Mouse (Mus musculus): ENCODE data around the gene 1190002N15Rik. TPM values are rescaled to one million over a fixed set of nuclear protein-coding genes. Genes with fewer than 3 reads are reported as not detected.

The 1190002N15Rik gene
- polyA plus RNA-seq, 1 experiment: 8.9 TPM

DNA sequence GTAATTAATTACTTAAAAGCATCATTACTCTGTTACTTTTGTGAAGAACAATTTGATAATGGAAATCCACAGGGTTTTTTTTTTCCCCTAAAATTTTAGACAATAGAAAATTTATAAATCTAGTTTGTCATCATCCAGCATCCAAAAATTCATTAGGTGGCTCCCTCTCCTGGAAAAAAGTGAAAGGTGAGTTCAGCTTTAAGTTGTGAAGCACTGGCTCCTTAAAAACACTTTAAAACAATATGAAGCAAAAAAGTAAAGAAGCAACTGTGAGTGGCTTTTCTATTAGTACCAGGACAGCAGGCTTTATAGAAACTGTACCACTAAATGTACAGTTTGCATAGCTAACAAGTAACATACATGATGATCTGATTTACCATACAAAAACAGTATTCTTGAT, 3.1 kb downstream of the 1190002N15Rik start:
- H3K9me3 ChIP-seq (replicated peaks; ENCODE audit: control insufficient read depth, insufficient read depth, low read length, poor library complexity, severe bottlenecking): no peaks in the 10 kb centered on the region
- no peak overlapping the region for H3K27ac ChIP-seq (ENCODE audit: insufficient read depth, low read length)
- H3K4me1 ChIP-seq (ENCODE audit: control insufficient read depth, insufficient read depth, low read length): no peaks in the 10 kb centered on the region
- TF ChIP-seq CTCF (IDR thresholded peaks at IDR 0.05; ENCODE audit: low read depth, low read length): no peak
- TF ChIP-seq EP300 (IDR thresholded peaks at IDR 0.05; ENCODE audit: insufficient read depth, low read depth, low read length): no peak
- no peak for TF ChIP-seq POLR2A (IDR thresholded peaks at IDR 0.05; ENCODE audit: insufficient read depth, low read length)
- H3K9ac ChIP-seq (ENCODE audit: low read depth, poor library complexity, severe bottlenecking): no peak overlapping the region
- no peaks in the 10 kb centered on the region for H3K27me3 ChIP-seq (ENCODE audit: control insufficient read depth, insufficient read depth, low read length, poor library complexity, severe bottlenecking)
- H3K36me3 ChIP-seq (ENCODE audit: control insufficient read depth, insufficient read depth, low read length, poor library complexity, severe bottlenecking): no peaks in the 10 kb centered on the region
- H3K4me3 ChIP-seq (ENCODE audit: low read depth, low read length): no peak overlapping the region

DNA sequence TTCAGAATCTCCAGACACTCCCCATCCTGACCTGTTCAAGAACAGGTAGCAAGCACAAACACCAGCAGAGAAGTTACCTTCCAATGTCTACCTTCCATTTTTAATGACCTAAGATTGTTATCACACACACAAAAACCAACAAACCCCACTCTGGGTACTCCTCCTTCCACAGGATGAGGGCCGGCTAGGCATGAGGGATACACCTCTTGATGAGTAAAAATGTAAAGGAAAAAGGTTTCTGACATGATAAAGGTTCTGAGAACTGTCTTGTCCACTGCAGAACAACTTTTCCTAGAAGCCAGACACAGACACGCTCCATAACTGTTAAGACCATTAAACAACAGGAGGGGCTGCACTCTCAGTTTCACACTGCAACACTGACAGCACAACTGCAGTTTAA, 3.7 kb downstream of the 1190002N15Rik start:
- no peaks in the 10 kb centered on the region for H3K27me3 ChIP-seq (ENCODE audit: control insufficient read depth, insufficient read depth, low read length, poor library complexity, severe bottlenecking)
- H3K27ac ChIP-seq (ENCODE audit: insufficient read depth, low read length): no peak overlapping the region
- no peak overlapping the region for H3K4me3 ChIP-seq (ENCODE audit: low read depth, low read length)
- no peaks in the 10 kb centered on the region for H3K4me1 ChIP-seq (ENCODE audit: control insufficient read depth, insufficient read depth, low read length)
- TF ChIP-seq CTCF (IDR thresholded peaks at IDR 0.05; ENCODE audit: low read depth, low read length) (no peak), POLR2A (IDR thresholded peaks at IDR 0.05; ENCODE audit: insufficient read depth, low read length) (no peak), EP300 (IDR thresholded peaks at IDR 0.05; ENCODE audit: insufficient read depth, low read depth, low read length) (no peak)
- H3K9ac ChIP-seq (ENCODE audit: low read depth, poor library complexity, severe bottlenecking): no peak overlapping the region
- no peaks in the 10 kb centered on the region for H3K9me3 ChIP-seq (replicated peaks; ENCODE audit: control insufficient read depth, insufficient read depth, low read length, poor library complexity, severe bottlenecking)
- H3K36me3 ChIP-seq (ENCODE audit: control insufficient read depth, insufficient read depth, low read length, poor library complexity, severe bottlenecking): no peaks in the 10 kb centered on the region

- Histone ChIP-seq H3K9ac (ENCODE audit: low read depth, poor library complexity, severe bottlenecking) (no peak overlapping the region), H3K9me3 (replicated peaks; ENCODE audit: control insufficient read depth, insufficient read depth, low read length, poor library complexity, severe bottlenecking) (no peaks in the 10 kb centered on the region), H3K36me3 (ENCODE audit: control insufficient read depth, insufficient read depth, low read length, poor library complexity, severe bottlenecking) (no peaks in the 10 kb centered on the region), H3K4me3 (ENCODE audit: low read depth, low read length) (no peak overlapping the region), H3K4me1 (ENCODE audit: control insufficient read depth, insufficient read depth, low read length) (no peaks in the 10 kb centered on the region), H3K27ac (ENCODE audit: insufficient read depth, low read length) (no peak overlapping the region), H3K27me3 (ENCODE audit: control insufficient read depth, insufficient read depth, low read length, poor library complexity, severe bottlenecking) (no peaks in the 10 kb centered on the region)
- TF ChIP-seq CTCF (IDR thresholded peaks at IDR 0.05; ENCODE audit: low read depth, low read length) (no peak), EP300 (IDR thresholded peaks at IDR 0.05; ENCODE audit: insufficient read depth, low read depth, low read length) (no peak), POLR2A (IDR thresholded peaks at IDR 0.05; ENCODE audit: insufficient read depth, low read length) (no peak)
Measured at GRCm38 (mm10) chr9:94533641-94534040, 4.2 kb downstream of the 1190002N15Rik start.

DNA sequence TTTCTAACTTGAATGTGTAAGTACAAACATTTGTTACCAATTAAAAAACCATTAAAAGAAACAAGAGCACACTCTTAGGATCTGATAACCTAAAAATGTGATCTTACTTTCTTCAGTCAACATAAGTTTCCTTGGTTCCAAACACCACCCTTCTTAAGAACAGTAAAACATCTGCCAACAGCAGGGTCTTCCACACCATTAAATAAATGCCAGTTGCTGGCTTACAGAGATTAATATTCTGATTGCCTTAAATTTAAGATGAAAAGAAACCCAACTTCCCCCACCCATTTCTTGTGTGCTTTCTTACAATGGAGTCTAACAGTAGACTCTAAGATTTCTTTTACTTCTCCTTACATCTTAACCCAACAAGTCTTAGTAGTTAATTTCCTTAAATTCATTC, 7.9 kb downstream of the 1190002N15Rik start:
- no peaks in the 10 kb centered on the region for H3K4me1 ChIP-seq (ENCODE audit: control insufficient read depth, insufficient read depth, low read length)
- no peaks in the 10 kb centered on the region for H3K9me3 ChIP-seq (replicated peaks; ENCODE audit: control insufficient read depth, insufficient read depth, low read length, poor library complexity, severe bottlenecking)
- TF ChIP-seq POLR2A (IDR thresholded peaks at IDR 0.05; ENCODE audit: insufficient read depth, low read length): no peak
- TF ChIP-seq CTCF (IDR thresholded peaks at IDR 0.05; ENCODE audit: low read depth, low read length): no peak
- TF ChIP-seq EP300 (IDR thresholded peaks at IDR 0.05; ENCODE audit: insufficient read depth, low read depth, low read length): no peak
- H3K36me3 ChIP-seq (ENCODE audit: control insufficient read depth, insufficient read depth, low read length, poor library complexity, severe bottlenecking): no peaks in the 10 kb centered on the region
- H3K4me3 ChIP-seq (ENCODE audit: low read depth, low read length): no peak overlapping the region
- H3K27me3 ChIP-seq (ENCODE audit: control insufficient read depth, insufficient read depth, low read length, poor library complexity, severe bottlenecking): no peaks in the 10 kb centered on the region
- no peak overlapping the region for H3K9ac ChIP-seq (ENCODE audit: low read depth, poor library complexity, severe bottlenecking)
- no peak overlapping the region for H3K27ac ChIP-seq (ENCODE audit: insufficient read depth, low read length)

DNA sequence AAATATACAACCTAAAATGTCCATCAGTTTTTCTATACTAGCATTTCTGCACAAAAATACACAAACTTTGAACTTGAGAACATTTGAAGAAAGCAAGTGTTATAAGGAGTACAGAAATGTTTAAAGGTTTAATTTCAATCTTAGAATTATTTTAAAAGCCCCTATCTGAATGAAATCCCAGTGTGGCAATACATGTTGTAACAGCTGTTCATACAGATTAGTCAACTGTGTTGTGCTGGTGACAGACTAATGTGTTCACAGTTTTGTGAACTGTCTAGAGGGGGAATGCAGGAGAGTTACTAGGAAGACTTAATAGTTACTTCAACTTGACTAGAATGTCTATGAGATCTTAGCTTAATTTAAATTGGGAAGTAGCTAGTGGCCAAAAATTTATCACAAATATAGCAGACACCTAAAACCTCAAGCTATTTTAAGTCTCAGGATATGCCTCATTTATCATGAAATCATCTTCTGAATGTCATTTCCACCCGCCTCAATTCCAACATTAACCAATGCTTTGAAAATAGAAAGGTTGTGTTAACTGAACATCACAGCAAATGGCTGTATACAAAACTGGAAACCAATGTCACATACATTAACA, 8.6 kb downstream of the 1190002N15Rik start:
- Histone ChIP-seq H3K4me3 (ENCODE audit: low read depth, low read length) (no peak overlapping the region), H3K9ac (ENCODE audit: low read depth, poor library complexity, severe bottlenecking) (no peak overlapping the region), H3K36me3 (ENCODE audit: control insufficient read depth, insufficient read depth, low read length, poor library complexity, severe bottlenecking) (no peaks in the 10 kb centered on the region), H3K27ac (ENCODE audit: insufficient read depth, low read length) (no peak overlapping the region), H3K9me3 (replicated peaks; ENCODE audit: control insufficient read depth, insufficient read depth, low read length, poor library complexity, severe bottlenecking) (no peaks in the 10 kb centered on the region), H3K27me3 (ENCODE audit: control insufficient read depth, insufficient read depth, low read length, poor library complexity, severe bottlenecking) (no peaks in the 10 kb centered on the region), H3K4me1 (ENCODE audit: control insufficient read depth, insufficient read depth, low read length) (no peaks in the 10 kb centered on the region)
- no peak for TF ChIP-seq POLR2A (IDR thresholded peaks at IDR 0.05; ENCODE audit: insufficient read depth, low read length)
- no peak for TF ChIP-seq CTCF (IDR thresholded peaks at IDR 0.05; ENCODE audit: low read depth, low read length)
- TF ChIP-seq EP300 (IDR thresholded peaks at IDR 0.05; ENCODE audit: insufficient read depth, low read depth, low read length): no peak

DNA sequence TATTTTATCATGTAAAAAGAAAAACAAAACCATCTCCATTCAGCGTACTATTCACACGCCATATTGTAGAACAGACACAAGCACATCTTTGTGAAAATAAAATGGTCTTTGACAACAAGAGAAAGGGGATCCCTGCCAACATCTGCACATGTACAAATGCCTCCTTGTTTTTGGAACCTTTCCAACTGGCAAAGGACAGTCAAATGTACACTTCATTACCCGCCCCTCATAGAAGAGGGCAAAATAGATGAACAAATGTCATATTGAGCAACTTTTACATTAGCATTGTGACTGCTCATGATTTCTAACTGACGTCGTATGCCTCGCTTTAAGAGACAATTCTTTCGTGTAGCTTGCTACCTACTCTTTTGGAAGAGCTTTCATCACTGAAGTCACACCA, 11.4 kb downstream of the 1190002N15Rik start:
- Histone ChIP-seq H3K27me3 (ENCODE audit: control insufficient read depth, insufficient read depth, low read length, poor library complexity, severe bottlenecking) (no peaks in the 10 kb centered on the region), H3K4me3 (ENCODE audit: low read depth, low read length) (no peak overlapping the region), H3K4me1 (ENCODE audit: control insufficient read depth, insufficient read depth, low read length) (no peaks in the 10 kb centered on the region), H3K9me3 (replicated peaks; ENCODE audit: control insufficient read depth, insufficient read depth, low read length, poor library complexity, severe bottlenecking) (no peaks in the 10 kb centered on the region), H3K27ac (ENCODE audit: insufficient read depth, low read length) (no peak overlapping the region), H3K9ac (ENCODE audit: low read depth, poor library complexity, severe bottlenecking) (no peak overlapping the region), H3K36me3 (ENCODE audit: control insufficient read depth, insufficient read depth, low read length, poor library complexity, severe bottlenecking) (no peaks in the 10 kb centered on the region)
- TF ChIP-seq POLR2A (IDR thresholded peaks at IDR 0.05; ENCODE audit: insufficient read depth, low read length): no peak
- TF ChIP-seq EP300 (IDR thresholded peaks at IDR 0.05; ENCODE audit: insufficient read depth, low read depth, low read length): no peak
- TF ChIP-seq CTCF (IDR thresholded peaks at IDR 0.05; ENCODE audit: low read depth, low read length): no peak

Measured in ES-Bruce4 (cell line).